Mouse (Mus musculus) embryonic facial prominence, embryonic 11.5 days (tissue): ENCODE measurements around the gene Olfr988. TPM values are rescaled to one million over a fixed set of nuclear protein-coding genes. Genes with fewer than 3 reads are reported as not detected.
"Not testable (repeated sequence)": the region's sequence is repeated elsewhere in the genome, so short reads cannot be mapped to it uniquely, and the experiment has no call there.

ENCODE experiments used
- ATAC-seq: fragments of 200-750 bp; cut with Nextera tagmentation; replicated peaks from 2 replicates; pipeline ENCODE4 v1.8.0; 2017; ENCODE audit warnings: low read depth; ENCODE audit not compliant: insufficient number of reproducible peaks, low FRiP score, low TSS enrichment
- DNase-seq: peaks from one replicate; pipeline ENCODE4 v3.0.0-alpha.2; 2015; ENCODE audit warnings: low spot score
- H3K27ac ChIP-seq: fragments of 300-500 bp; sonication (generic); replicated peaks from 2 replicates; pipeline ENCODE4 v1.5.1; 2014; ENCODE audit warnings: mild to moderate bottlenecking, low read depth, low read length, control low read depth
- H3K27me3 ChIP-seq: fragments of 300-500 bp; sonication (generic); 2 replicates; pipeline ENCODE4 v1.6.1; 2014; ENCODE audit warnings: mild to moderate bottlenecking, low read length, moderate library complexity, mixed read lengths; ENCODE audit not compliant: control insufficient read depth, insufficient read depth
- H3K36me3 ChIP-seq: fragments of 300-500 bp; sonication (generic); replicated peaks from 2 replicates; pipeline ENCODE4 v1.6.1; 2014; ENCODE audit warnings: low read depth, mild to moderate bottlenecking, low read length, moderate library complexity, mixed read lengths; ENCODE audit not compliant: control insufficient read depth, insufficient read depth
- H3K4me1 ChIP-seq: fragments of 300-500 bp; sonication (generic); 2 replicates; pipeline ENCODE4 v1.6.1; 2014; ENCODE audit warnings: low read length, mixed read lengths; ENCODE audit not compliant: control insufficient read depth, insufficient read depth
- H3K4me2 ChIP-seq: fragments of 300-500 bp; sonication (generic); 2 replicates; pipeline ENCODE4 v1.6.1; 2014; ENCODE audit warnings: low read depth, mild to moderate bottlenecking, control low read depth, low read length, moderate library complexity
- H3K4me3 ChIP-seq: fragments of 300-500 bp; sonication (generic); 2 replicates; pipeline ENCODE4 v1.5.1; 2014; ENCODE audit warnings: low read depth, low read length, control low read depth
- H3K9ac ChIP-seq: fragments of 300-500 bp; sonication (generic); replicated peaks from 2 replicates; pipeline ENCODE4 v1.6.1; 2014; ENCODE audit warnings: mild to moderate bottlenecking, control low read depth, low read length
- H3K9me3 ChIP-seq: fragments of 300-500 bp; sonication (generic); replicated peaks from 2 replicates; pipeline ENCODE4 v1.6.1; 2016; ENCODE audit warnings: mild to moderate bottlenecking, low read length, inconsistent platforms, mixed read lengths; ENCODE audit not compliant: control insufficient read depth
- WGBS: fragments of 180-500 bp; shearing (Covaris S2); extraction: QIAGEN DNeasy Blood & Tissue Kit; methylation state at CpG from one replicate; pipeline ENCODE4 v1.1.7; 2014; 5-methylcytosine and 5-hydroxymethylcytosine counted together
- polyA plus RNA-seq: library from polyadenylated mRNA; unstranded; fragments of >200 nt; fragmentation: Nextera tagmentation; extraction: Ambion mirVana; gene quantifications from 2 replicates; pipeline ENCODE4 v1.2.1, GENCODE M21; 2014

The Olfr988 gene
- polyA plus RNA-seq: not detected in 2 replicates

DNA sequence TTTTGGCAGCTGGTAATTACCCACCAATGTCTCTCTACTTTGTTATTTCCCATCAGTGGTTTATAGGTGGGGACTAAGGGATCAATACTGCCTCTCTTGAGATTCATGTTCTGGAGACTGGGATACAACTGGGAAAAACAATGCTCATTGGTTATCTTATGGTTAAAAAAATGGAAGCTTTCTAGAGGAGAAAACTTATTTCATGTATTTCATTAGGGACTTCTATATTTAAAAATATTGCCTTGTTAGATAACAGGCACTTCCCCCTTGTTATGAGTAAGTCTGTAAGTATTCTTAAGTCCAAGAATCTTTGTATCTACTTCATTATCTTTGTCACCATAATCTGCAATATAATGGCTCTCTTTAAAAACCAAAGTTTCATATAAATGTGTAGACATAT is at the start of gene Olfr988:
Gene Olfr988, minus strand, starts transcription at position 101 of the 400 bp plus-strand sequence.
- H3K9ac ChIP-seq, H3K27ac ChIP-seq, H3K4me1 ChIP-seq, H3K9me3 ChIP-seq, H3K36me3 ChIP-seq, ATAC-seq, H3K4me3 ChIP-seq, H3K27me3 ChIP-seq, H3K4me2 ChIP-seq, DNase-seq: not testable (repeated sequence)

DNA sequence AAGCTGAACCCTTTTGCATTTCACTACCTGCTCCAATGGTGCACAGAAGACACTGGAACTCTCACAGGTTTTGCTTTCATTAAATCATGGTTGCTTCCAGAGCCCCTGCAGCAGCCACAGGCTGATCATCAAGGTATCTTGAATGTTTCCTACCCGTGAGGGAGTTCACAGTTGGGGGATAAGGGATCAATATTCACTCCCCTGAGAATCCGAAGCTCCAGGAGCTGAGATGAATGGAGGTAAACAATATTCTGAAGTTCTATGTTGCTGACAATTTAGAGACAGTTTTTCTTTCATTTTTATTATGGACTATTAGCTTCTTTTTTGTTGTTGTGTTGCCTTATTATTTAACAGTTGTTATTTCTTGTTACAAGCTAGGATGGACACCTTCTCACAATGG is 46.3 kb upstream of the Olfr988 start, which contains the start of gene Olfr992:
Gene Olfr992, minus strand, starts transcription at position 101 of the 400 bp plus-strand sequence.
- no peak within 1 kb of the TSS for H3K4me3 ChIP-seq
- H3K9me3 ChIP-seq: no peaks in the 10 kb centered on the region
- 50% methylated on average over 2 of the region's 2 CpGs for WGBS
- H3K27ac ChIP-seq: no peak within 1 kb of the TSS
- no peak within 1 kb of the TSS for H3K4me2 ChIP-seq
- no peak for ATAC-seq
- no peaks in the 10 kb centered on the region for H3K36me3 ChIP-seq
- H3K4me1 ChIP-seq: no peaks in the 10 kb centered on the region
- H3K9ac ChIP-seq: no peak within 1 kb of the TSS
- no peak for DNase-seq
- H3K27me3 ChIP-seq: no peaks in the 10 kb centered on the region

- H3K4me1 ChIP-seq: no peaks in the 10 kb centered on the region
- no peak overlapping the region for H3K4me2 ChIP-seq
- H3K27me3 ChIP-seq: no peaks in the 10 kb centered on the region
- no peak overlapping the region for H3K4me3 ChIP-seq
- H3K9me3 ChIP-seq: no peaks in the 10 kb centered on the region
- DNase-seq (no peak), ATAC-seq (no peak)
- 81% methylated on average over 7 of the region's 7 CpGs for WGBS
- H3K27ac ChIP-seq: no peak overlapping the region
- H3K9ac ChIP-seq: no peak overlapping the region
- no peaks in the 10 kb centered on the region for H3K36me3 ChIP-seq
Measured at GRCm38 (mm10) chr2:85339972-85340371, 23.1 kb downstream of the Olfr988 start.

GRCm38 (mm10) chr2:85339215-85339614 is 23.8 kb downstream of the Olfr988 start, which contains the start of gene Olfr987:
Olfr987 (minus strand) TSS chr2:85339315.
- not testable (repeated sequence) for H3K9me3 ChIP-seq, H3K4me1 ChIP-seq, H3K27me3 ChIP-seq, H3K36me3 ChIP-seq, H3K4me3 ChIP-seq, H3K4me2 ChIP-seq, ATAC-seq, H3K9ac ChIP-seq, DNase-seq, H3K27ac ChIP-seq

DNA sequence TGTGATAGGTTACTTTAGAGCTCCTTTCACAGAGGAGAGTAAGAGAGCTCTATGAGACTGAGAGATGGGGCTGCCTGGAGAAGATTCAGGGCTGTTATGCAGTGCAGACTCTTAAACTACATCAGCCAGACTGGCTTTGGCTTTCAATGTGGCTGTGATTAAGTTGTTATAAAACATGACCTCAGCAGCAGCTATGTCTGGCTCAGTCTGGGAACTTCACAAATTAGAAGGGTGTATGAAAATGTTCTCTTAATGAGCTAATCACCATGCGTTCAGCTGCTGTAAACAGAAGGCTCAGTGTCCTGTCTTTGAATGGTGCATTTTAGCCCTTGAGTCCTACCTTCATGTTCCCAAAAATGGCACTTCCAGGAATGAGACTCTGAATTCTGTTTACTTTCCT is 43.9 kb downstream of the Olfr988 start:
- Histone ChIP-seq H3K9me3 (no peaks in the 10 kb centered on the region), H3K4me2 (no peak overlapping the region), H3K27me3 (no peaks in the 10 kb centered on the region), H3K27ac (no peak overlapping the region), H3K4me3 (no peak overlapping the region), H3K9ac (no peak overlapping the region), H3K4me1 (no peaks in the 10 kb centered on the region), H3K36me3 (no peaks in the 10 kb centered on the region)
- WGBS: 47% methylated on average over 1 of the region's 1 CpGs
- peak; percentile 36 for DNase-seq
- ATAC-seq: no peak

Other genes with a start within 250 kb of the Olfr988 start
- gene Aplnr, start 227.0 kb downstream of the Olfr988 start, polyA plus RNA-seq: 35.6 and 41.0 TPM in 2 replicates
- 1.0 and 1.4 TPM in 2 replicates for gene Lrrc55, start 166.0 kb downstream of the Olfr988 start, polyA plus RNA-seq
- gene Olfr987, start 23.9 kb downstream of the Olfr988 start, polyA plus RNA-seq: not detected in 2 replicates
- gene Olfr992, start 46.2 kb upstream of the Olfr988 start, polyA plus RNA-seq: not detected in 2 replicates
- gene Olfr993, start 51.6 kb upstream of the Olfr988 start, polyA plus RNA-seq: not detected in 2 replicates
- not detected in 2 replicates for gene Olfr994, start 73.2 kb upstream of the Olfr988 start, polyA plus RNA-seq
- gene Olfr995, start 80.4 kb upstream of the Olfr988 start, polyA plus RNA-seq: not detected in 2 replicates
- gene 4833423E24Rik, start 155.8 kb upstream of the Olfr988 start, polyA plus RNA-seq: not detected in 2 replicates
- gene Olfr996, start 216.0 kb upstream of the Olfr988 start, polyA plus RNA-seq: not detected in 2 replicates
- gene Olfr998, start 225.7 kb upstream of the Olfr988 start, polyA plus RNA-seq: not detected in 2 replicates
- not detected in 2 replicates for gene Olfr1000, start 248.7 kb upstream of the Olfr988 start, polyA plus RNA-seq